Mouse (Mus musculus): ENCODE data around the gene Gng2. TPM values are rescaled to one million over a fixed set of nuclear protein-coding genes. Genes with fewer than 3 reads are reported as not detected.

Gene Gng2
- polyA plus RNA-seq (2012; rRNA removed), result 0.48 and 0.65 TPM in 2 replicates

DNA sequence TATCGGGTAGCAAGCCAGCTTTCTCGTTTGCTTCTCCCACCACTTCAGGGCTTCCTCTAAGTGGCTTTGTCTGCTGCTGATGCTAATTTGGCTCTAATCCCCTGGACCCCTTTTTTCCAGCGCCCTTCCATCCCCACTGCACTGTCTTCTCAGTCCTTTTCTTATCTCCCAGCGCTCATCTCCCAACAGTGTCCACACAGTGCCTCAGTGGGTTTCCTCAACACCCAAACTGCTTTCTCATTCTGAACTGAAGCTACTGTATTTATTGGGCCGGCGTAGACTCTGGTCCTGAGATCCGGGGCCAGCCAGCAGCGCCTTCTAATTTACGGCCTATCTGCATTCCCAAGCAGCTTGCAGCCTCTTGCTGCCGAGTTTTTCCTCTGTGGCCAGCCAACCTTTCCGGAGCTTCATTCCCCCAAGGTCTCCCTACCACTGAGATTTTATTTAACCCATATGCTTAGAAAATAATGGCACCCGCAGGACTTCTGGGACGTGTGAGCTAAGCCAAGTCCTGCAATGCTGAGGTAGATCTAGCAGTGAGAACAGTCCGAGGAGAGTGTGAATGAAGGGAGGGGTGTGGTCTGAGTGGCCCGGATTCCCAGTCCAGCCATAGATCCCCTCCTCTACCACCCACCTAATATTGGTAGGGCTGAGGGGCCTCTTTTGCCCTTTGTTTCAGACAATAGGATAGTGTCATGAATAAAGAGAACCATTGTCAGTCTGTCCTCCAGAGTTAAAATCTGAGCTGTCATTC is at the start of gene Gng2:
TSS of gene Gng2 (minus strand) at position 357 of the 754 bp plus-strand sequence.
- Histone ChIP-seq H3K27ac (ENCODE audit: control insufficient read depth, insufficient read depth, low read depth, low read length) (peak within 1 kb of the TSS; percentile 28), H3K36me3 (ENCODE audit: control insufficient read depth, insufficient read depth, low read length) (no peaks in the 10 kb centered on the region), H3K27me3 (ENCODE audit: control insufficient read depth, insufficient read depth, low read length) (no peaks in the 10 kb centered on the region; the same call in 1 of the 2 replicates), H3K4me1 (ENCODE audit: control insufficient read depth, insufficient read depth, low read length) (no peaks in the 10 kb centered on the region; the same call in 1 of the 2 replicates), H3K4me3 (ENCODE audit: control insufficient read depth, low read depth, low read length) (peak within 1 kb of the TSS; percentile 53)
- TF ChIP-seq CTCF (IDR thresholded peaks at IDR 0.05; ENCODE audit: control insufficient read depth, insufficient read depth, insufficient replicate concordance, low read depth, low read length) (no peak), POLR2A (IDR thresholded peaks at IDR 0.05; ENCODE audit: control insufficient read depth, low read depth, low read length) (no peak)

DNA sequence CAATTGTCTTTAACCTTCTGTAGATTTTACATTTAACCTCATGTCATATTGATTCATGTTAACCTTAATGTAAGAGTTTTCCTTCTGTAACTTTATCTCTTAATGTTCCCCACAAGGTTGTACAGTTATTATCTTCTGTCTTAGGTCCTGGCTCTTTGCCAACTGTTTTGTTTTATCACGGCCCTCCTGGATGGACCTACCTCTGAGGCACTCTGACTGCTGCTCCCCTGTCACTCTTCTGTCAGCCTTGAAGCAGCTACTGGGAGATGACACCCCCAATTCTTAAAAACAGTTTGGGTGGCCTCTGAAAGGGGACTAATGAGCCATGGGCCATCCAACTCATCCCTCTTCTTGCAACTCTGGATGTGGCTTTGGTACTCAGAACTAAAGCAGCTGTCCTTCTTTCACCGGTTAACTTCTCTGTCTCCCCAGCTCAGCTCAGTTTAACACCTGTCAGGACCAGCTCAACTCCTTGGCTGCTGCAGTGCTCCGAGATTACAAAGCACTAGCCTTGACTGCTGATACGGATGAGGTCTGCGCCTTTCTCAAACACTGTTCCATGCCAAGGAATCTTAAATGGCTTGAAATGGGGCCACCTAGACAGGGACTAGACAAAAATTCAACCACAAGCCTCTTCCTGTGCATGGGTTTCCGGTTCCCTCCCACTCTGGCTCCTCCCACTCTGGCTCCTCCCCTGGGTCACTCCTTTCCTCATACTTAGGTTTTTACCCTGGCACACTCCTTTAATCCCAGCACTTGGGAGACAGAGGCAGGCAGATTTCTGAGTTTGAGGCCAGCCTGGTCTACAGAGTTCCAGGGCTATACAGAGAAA is 47.7 kb upstream of the Gng2 start:
- Histone ChIP-seq H3K36me3 (ENCODE audit: control insufficient read depth, insufficient read depth, low read length) (no peaks in the 10 kb centered on the region), H3K27me3 (ENCODE audit: control insufficient read depth, insufficient read depth, low read length) (no peaks in the 10 kb centered on the region), H3K4me1 (ENCODE audit: control insufficient read depth, insufficient read depth, low read length) (no peaks in the 10 kb centered on the region), H3K27ac (ENCODE audit: control insufficient read depth, insufficient read depth, low read depth, low read length) (no peak overlapping the region), H3K4me3 (ENCODE audit: control insufficient read depth, low read depth, low read length) (no peak overlapping the region)
- TF ChIP-seq CTCF (IDR thresholded peaks at IDR 0.05; ENCODE audit: control insufficient read depth, insufficient read depth, insufficient replicate concordance, low read depth, low read length) (no peak), POLR2A (IDR thresholded peaks at IDR 0.05; ENCODE audit: control insufficient read depth, low read depth, low read length) (no peak)

DNA sequence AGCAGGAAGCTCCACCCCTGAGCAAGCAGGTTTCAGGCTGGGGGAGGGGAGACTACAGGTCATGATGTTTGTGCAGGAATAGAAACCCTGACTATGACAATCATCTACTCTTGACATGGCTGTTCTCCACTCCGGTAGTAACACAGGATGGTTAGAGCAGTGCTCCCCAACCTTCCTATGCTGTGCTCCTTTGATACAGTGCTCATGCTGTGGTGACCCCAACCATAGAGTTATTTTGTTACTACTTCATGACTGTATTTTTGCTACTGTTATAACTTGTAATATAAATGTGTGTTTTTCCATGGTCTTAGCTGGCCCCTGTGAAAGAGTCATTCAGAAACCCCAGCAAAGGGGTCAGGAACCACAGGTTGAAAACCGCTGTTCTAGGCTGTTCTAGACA is 46.5 kb upstream of the Gng2 start:
- Histone ChIP-seq H3K27ac (ENCODE audit: control insufficient read depth, insufficient read depth, low read depth, low read length) (no peak overlapping the region), H3K36me3 (ENCODE audit: control insufficient read depth, insufficient read depth, low read length) (no peaks in the 10 kb centered on the region), H3K27me3 (ENCODE audit: control insufficient read depth, insufficient read depth, low read length) (no peaks in the 10 kb centered on the region), H3K4me1 (ENCODE audit: control insufficient read depth, insufficient read depth, low read length) (no peaks in the 10 kb centered on the region), H3K4me3 (ENCODE audit: control insufficient read depth, low read depth, low read length) (no peak overlapping the region)
- no peak for TF ChIP-seq POLR2A (IDR thresholded peaks at IDR 0.05; ENCODE audit: control insufficient read depth, low read depth, low read length)
- no peak for TF ChIP-seq CTCF (IDR thresholded peaks at IDR 0.05; ENCODE audit: control insufficient read depth, insufficient read depth, insufficient replicate concordance, low read depth, low read length)

DNA sequence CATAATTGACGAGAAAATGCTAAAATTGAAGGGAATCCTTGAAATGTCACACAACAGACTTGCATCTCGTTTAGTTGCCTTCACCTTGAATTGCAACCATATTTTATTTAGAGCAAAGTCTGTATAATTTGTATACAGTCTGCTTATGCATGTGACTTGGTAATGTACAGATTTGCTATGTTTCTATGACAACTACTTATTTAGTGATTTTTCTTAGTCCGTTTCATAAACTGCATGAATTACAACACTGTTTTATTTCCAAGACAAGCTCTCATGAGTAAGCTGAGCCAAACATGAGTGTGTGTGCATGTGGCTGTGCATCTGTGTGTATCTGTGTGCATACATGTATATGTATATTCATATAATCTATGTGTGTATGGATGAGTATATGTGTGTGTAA is 42.1 kb upstream of the Gng2 start:
- H3K4me3 ChIP-seq (ENCODE audit: control insufficient read depth, low read depth, low read length), result no peak overlapping the region
- H3K36me3 ChIP-seq (ENCODE audit: control insufficient read depth, insufficient read depth, low read length), result no peaks in the 10 kb centered on the region
- TF ChIP-seq CTCF (IDR thresholded peaks at IDR 0.05; ENCODE audit: control insufficient read depth, insufficient read depth, insufficient replicate concordance, low read depth, low read length), result no peak
- TF ChIP-seq POLR2A (IDR thresholded peaks at IDR 0.05; ENCODE audit: control insufficient read depth, low read depth, low read length), result no peak
- no peaks in the 10 kb centered on the region for H3K4me1 ChIP-seq (ENCODE audit: control insufficient read depth, insufficient read depth, low read length)
- H3K27ac ChIP-seq (ENCODE audit: control insufficient read depth, insufficient read depth, low read depth, low read length), result no peak overlapping the region
- no peaks in the 10 kb centered on the region for H3K27me3 ChIP-seq (ENCODE audit: control insufficient read depth, insufficient read depth, low read length)

DNA sequence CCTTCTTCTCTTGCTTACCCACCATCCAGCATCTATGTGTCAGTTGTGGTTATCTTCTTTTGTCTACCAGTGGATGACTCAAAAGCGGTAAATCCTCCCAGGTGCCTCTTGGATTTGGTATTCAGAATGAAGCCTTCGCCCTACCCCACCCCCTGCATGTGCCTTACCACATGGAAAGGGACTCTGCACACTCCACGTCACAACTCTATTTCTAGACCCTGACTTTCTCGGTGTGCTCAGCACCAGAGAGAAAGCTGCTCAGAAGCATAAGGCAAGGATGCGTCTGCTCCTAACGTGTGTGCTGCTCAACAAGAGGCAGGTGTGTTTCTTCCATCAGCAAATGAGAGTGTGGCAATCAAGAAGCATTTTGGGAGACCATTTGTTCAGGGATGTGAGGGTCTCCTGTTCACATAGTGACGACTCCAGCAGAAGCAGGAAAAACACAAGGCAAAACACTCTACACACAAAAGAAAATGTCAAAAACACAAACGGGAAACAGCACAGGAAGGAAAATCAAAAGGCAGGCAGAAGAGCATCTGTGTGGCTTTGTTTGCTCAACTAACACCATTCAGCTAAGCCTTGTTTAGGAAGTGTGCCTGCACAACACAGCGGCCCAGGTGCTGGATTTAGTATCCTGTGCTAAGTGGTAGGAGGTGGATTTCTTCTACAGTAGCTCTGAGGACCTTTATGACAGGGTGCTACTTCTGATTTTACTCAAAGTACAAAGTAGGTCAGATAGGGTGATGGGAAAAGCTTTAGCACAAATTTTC is 35.3 kb upstream of the Gng2 start:
- no peak for TF ChIP-seq CTCF (IDR thresholded peaks at IDR 0.05; ENCODE audit: control insufficient read depth, insufficient read depth, insufficient replicate concordance, low read depth, low read length)
- no peak for TF ChIP-seq POLR2A (IDR thresholded peaks at IDR 0.05; ENCODE audit: control insufficient read depth, low read depth, low read length)
- no peak overlapping the region for H3K27ac ChIP-seq (ENCODE audit: control insufficient read depth, insufficient read depth, low read depth, low read length)
- H3K27me3 ChIP-seq (ENCODE audit: control insufficient read depth, insufficient read depth, low read length), result no peaks in the 10 kb centered on the region
- H3K4me3 ChIP-seq (ENCODE audit: control insufficient read depth, low read depth, low read length), result no peak overlapping the region
- H3K4me1 ChIP-seq (ENCODE audit: control insufficient read depth, insufficient read depth, low read length), result no peaks in the 10 kb centered on the region
- H3K36me3 ChIP-seq (ENCODE audit: control insufficient read depth, insufficient read depth, low read length), result no peaks in the 10 kb centered on the region

DNA sequence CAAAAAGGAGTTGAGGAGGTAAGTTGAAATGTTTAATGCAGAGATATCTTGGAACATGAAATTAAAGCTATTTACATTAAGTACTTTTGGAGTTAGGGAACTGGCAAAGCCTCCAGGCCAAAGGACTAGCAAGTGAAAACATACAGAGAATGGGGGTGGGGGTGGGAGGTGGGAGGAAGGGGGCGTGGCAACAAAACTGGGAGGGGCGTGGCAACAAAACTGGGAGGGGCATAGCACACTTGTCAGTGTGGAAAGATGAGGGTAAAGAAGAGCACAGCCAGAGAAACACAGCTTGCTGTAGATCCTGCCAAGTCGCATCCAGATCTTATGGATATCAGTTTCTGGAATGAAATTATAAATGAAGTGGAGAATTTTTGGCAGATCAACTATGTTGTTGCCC is 30.0 kb upstream of the Gng2 start:
- TF ChIP-seq POLR2A (IDR thresholded peaks at IDR 0.05; ENCODE audit: control insufficient read depth, low read depth, low read length) (no peak), CTCF (IDR thresholded peaks at IDR 0.05; ENCODE audit: control insufficient read depth, insufficient read depth, insufficient replicate concordance, low read depth, low read length) (no peak)
- Histone ChIP-seq H3K36me3 (ENCODE audit: control insufficient read depth, insufficient read depth, low read length) (no peaks in the 10 kb centered on the region), H3K27me3 (ENCODE audit: control insufficient read depth, insufficient read depth, low read length) (no peaks in the 10 kb centered on the region), H3K4me1 (ENCODE audit: control insufficient read depth, insufficient read depth, low read length) (no peaks in the 10 kb centered on the region), H3K4me3 (ENCODE audit: control insufficient read depth, low read depth, low read length) (no peak overlapping the region), H3K27ac (ENCODE audit: control insufficient read depth, insufficient read depth, low read depth, low read length) (no peak overlapping the region)
